Mouse (Mus musculus): Measurements from ENCODE around the gene Ust.

Ust gene

GRCm38 (mm10) chr10:8428787-8429778, 89.5 kb downstream of the Ust start:
- DNase-seq (ENCODE audit: low read depth, low spot score): no peak

DNA sequence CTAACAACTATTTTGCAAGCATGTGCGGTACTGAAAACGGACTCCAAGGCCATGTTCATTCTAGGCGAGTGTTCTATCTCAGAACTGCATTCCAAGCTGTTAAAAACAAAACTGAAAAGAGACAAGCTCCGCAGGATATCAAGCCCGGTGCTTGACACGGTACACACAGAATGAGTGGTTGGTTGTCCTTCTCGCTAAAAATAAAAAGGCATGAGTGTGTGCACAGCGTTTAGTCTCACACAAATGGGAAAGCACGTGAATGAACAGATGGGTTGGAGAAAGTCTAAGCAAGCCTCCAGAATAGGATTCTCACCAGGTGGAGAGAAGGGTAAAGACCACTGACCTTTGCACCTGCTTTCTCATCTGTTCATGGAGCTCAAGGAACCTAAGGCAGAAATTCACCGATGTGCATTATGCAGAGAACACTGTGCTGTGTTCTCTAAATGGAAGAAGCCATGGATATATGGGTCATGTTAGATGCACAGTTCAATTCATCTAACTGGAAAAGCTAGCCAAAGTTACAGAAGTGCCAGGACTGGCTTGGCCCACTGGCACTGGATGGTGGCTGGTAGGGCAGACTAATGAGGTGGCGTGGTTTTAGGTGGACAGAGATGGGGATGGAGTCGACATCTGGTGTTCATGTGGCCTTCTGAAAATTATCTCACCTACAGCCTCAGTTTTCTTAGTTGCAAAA, 90.8 kb downstream of the Ust start:
- no peak for DNase-seq (ENCODE audit: low read depth, low spot score)

DNA sequence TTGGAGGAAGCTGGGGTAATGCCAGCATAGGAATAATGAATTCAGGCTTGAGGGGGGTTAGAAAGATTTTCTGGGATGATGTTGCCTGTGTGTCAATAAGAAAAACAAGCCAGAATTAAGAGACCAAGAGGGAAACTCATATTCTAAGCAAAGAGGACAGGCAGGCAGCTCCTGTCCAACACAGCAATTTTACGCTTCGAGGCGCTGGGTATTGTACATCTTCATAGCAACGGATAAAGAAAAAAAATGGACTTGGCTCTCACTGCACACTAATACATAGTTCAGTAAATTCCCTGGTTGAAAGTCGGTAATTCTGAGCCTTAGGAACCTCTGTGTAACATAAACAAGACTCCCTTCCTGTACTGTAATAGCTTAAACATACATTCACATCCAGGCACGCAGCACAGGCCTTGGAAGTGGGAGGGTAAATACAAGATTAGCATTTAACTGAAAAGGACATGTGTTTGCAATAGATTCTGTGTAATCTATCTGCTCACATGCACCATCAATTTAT, 99.1 kb downstream of the Ust start:
- no peak for DNase-seq (ENCODE audit: low read depth, low spot score)

DNA sequence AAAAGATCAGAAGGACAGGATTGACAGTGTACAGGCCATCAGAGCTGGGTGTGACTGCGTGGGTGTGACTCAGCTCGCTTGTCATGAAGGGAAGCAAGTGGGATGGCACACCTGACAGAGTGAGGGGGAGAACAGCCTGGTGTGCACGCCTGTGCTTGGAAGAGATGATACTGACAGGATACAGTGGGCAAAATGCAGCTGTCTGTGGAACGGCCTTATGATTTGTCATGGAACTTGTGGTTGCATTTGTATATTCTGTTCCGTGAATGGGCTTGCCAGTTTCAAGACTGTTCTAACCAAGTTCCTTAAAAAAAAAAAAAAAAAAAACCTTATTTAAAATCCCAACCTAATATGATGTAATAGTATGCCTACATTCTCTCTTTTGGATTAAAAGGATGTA, 103.2 kb downstream of the Ust start:
- DNase-seq (ENCODE audit: low read depth, low spot score): no peak

DNA sequence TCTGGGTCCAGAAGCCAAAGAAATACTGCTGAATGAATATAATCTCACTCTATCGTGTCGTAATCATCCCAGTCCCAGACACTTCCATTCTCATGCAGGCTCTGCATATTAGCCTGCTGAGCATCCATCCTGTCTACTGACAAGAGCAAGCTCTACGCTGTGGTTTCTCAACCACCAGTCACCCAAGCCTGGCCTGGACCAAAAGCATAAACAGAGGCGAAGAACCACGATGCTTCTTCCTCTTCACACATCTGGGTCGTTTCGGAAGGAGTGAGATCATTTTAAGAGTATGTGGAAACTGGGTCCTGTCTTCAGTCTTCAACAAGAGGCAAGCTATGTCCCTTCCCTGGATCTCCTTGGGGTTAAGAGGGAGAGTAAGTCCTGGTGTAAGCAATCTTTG, 103.6 kb downstream of the Ust start:
- no peak for DNase-seq (ENCODE audit: low read depth, low spot score)

- DNase-seq (ENCODE audit: low read depth, low spot score): no peak
These were observed 113.5 kb downstream of the Ust start for GRCm38 (mm10) chr10:8405141-8405540.

GRCm38 (mm10) chr10:8392226-8392625, 126.4 kb downstream of the Ust start:
- DNase-seq (ENCODE audit: low read depth, low spot score): peak; percentile 52

DNA sequence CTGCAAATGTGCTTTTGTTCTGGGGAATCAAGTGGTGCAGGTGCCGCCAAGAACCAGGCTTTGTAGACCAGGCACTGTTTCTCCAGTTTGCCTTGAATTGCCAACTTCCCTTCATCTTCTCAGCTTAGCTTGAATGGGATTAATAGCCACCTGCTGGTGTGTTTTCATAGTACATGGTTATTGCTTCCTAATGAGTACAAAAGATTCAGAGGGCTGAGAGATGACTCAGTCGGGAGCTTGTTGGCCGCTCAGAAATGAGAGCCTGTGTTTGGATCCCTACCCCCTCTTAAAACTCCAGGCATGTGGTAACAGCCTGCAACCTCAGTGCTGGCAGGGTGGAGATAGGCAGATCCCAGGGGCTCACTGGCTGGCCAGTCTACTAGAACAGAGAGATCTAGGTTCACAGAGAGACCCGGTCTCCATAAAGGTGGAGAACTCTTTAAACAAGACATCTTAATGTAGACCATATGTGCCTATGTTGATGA, 127.3 kb downstream of the Ust start:
- DNase-seq (ENCODE audit: low read depth, low spot score): peak; percentile 81

DNA sequence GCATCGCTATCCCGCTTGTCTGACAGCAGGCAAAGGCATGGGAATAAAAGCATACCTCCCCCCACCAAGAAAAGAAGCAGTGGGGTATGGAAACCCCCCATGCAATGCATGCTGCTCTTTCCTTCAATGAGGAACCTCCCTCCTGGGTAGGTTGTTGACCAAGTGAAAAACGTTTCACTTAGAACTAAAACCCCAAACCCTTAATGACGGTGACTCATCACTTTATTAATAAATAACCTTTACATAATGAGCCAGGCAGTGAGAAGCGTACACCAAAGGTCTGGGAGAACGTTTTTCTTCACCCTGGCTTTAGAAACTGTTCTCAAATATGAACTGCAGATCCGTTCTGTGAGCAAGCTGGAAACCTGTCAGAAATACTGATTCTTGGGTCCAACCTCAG, 130.4 kb downstream of the Ust start:
- no peak for DNase-seq (ENCODE audit: low read depth, low spot score)

- DNase-seq (ENCODE audit: low read depth, low spot score): no peak
These were observed 148.6 kb downstream of the Ust start for GRCm38 (mm10) chr10:8369894-8370500.

DNA sequence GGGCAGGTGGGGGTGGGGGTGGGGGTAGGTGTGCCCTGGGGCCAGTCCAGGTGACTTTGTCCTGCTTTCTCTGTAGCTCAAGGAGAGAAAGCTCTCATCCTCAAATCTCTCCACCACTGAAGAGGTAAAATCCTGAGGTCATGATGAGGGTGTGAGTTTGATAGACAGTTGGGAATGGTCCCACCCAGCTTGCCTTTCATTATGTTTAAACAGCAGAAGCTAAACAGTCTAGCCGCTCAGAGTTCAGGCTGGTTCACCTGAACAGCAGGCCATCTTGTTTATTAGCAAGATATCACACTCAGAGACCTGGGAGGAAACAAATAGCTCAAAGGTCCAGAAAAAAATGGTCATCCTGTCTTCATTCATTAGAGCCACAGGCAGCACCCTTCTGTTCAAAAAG, 152.8 kb downstream of the Ust start:
- DNase-seq (ENCODE audit: low read depth, low spot score): no peak

DNA sequence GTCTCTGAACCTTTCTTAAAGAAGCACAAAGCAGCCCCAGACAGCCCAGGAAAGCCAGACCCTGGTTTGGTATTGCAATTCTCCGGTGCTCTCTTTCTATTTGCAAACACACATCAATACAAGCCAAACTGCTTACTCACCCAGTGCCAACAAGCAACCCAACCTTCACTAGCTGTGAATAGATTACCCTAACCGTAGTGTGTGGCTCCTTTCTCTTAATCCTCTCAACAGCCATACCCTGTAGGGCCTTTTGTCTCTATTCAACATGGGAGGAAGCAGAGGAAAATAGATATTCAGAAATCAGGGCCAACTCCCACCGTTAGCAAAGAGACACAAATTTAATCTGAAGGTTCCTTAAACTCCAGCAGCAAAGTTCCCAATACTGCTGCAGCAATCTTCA, 154.4 kb downstream of the Ust start:
- no peak for DNase-seq (ENCODE audit: low read depth, low spot score)

DNA sequence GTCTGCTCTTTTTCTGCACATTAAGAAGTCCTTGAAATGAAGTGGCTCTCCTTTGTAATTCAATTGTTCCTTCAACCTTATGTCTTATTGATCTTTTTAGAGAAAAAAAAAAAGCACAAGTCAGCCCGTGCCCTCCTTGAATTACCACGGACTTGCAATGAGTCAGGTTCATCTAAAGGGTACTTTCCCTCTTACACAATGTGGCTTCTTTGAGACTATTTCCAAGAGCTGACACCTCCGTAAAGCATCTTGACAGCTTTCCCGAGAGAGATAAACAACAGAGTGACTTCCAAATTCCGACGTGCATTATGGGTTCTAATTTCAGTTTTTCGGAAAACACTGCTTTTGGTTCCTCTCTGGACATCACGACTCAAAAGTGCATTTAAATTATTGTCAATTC, 155.3 kb downstream of the Ust start:
- peak; percentile 39 for DNase-seq (ENCODE audit: low read depth, low spot score)

DNA sequence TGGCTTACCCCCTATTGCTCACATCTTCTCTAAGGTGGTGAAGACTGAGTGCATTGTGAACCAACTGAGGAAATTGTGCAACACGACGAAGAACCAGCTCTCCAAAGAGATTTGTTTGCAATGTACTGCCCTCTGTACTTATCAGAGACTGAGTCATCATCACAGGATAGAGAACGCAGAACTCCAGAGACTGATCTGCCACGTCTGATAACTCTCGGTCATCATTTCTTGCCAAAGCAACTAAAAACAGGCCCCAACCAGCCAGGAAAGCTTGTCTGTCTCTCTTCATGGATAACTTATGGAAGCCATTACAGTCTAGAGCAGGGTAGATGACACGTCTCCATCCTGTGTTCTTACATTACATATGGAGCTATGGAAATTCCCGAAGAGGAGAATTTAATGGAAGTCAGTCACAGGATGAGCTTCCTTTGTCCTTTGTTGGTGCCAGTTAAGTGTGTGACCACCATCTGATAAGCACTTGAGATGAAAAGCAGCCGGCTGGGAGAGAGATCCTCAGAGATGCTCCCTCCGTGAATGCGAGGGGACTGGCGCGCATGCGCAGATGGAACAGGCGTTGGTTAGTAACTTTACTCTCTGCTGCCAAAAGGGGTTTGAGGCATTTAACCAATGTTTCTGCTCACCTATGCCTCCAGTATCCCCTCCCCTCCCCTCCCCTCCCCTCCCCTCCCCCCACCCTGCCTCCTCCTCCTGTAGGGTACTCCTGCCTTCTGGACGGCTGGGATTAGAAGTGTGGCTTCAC, 160.2 kb downstream of the Ust start:
- peak; percentile 21 for DNase-seq (ENCODE audit: low read depth, low spot score)

DNA sequence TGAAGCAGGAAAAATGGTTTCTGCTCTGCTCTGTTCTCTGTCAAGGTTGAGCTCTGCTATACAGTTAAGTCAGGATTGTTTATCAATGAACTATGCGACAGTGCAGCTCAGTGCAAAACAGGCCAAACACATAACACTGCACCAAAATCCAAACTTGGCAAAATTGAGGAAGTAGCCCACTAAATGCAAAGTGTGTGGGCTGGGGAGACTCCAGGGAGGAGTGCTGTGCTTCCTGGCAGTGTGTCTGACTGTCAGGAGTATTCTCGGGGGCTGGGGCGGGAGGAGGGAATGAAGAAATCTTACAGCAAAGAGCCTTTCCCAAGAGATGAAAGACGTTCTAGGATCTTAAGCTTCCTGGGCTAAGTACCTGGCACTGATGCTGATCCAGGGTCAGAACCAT, 165.1 kb downstream of the Ust start:
- DNase-seq (ENCODE audit: low read depth, low spot score): no peak

DNA sequence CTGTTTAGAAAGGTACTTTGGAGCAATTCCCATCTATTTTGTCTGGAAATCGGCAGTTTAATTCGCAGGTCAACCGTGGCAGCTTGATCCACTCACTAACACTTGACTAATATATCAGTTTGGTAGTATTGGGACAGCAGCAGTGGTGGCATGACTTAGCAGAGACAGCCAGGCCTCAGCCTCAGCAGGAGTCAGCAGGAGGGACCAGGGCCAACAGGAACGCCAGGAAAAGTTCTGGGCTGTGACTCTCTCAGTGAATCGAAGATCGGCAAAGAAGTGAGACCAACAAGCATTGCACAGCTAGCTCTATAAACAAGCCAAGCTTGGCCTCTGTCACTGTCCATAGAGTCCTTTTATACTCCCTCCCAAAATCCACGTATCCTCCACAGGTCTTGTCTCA, 168.0 kb downstream of the Ust start:
- DNase-seq (ENCODE audit: low read depth, low spot score): no peak

GRCm38 (mm10) chr10:8347497-8347896, 171.1 kb downstream of the Ust start:
- no peak for DNase-seq (ENCODE audit: low read depth, low spot score)

- DNase-seq (ENCODE audit: low read depth, low spot score): no peak
These were observed 176.1 kb downstream of the Ust start for GRCm38 (mm10) chr10:8342556-8342955.

GRCm38 (mm10) chr10:8339645-8340428, 178.8 kb downstream of the Ust start:
- no peak for DNase-seq (ENCODE audit: low read depth, low spot score)

DNA sequence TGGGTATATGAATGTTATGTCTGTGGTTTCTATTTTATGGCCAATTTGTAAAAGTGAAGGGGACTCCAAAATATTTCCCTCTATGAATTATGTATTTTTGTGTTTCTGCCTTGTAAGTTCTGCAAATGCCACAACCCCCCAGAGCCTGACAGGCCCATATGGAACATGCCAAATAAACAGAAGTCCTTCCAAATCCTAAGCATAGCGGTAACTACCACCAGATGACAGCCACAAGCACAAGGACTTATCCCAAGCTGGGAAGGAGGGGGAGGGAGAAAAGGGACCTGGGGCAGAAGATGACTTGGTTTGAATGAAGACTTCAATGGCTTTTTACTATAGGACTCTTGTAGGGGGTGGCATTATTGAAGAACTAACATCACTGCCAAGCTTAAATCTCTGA, 182.0 kb downstream of the Ust start:
- no peak for DNase-seq (ENCODE audit: low read depth, low spot score)

GRCm38 (mm10) chr10:8330958-8331357, 187.7 kb downstream of the Ust start:
- DNase-seq (ENCODE audit: low read depth, low spot score): peak; percentile 77

All from 3T3-L1 (cell line).